Mouse (Mus musculus): ENCODE measurements around the gene Ssty2.
"Not testable (repeated sequence)": the region's sequence is repeated elsewhere in the genome, so short reads cannot be mapped to it uniquely, and the experiment has no call there.

Ssty2 gene

DNA sequence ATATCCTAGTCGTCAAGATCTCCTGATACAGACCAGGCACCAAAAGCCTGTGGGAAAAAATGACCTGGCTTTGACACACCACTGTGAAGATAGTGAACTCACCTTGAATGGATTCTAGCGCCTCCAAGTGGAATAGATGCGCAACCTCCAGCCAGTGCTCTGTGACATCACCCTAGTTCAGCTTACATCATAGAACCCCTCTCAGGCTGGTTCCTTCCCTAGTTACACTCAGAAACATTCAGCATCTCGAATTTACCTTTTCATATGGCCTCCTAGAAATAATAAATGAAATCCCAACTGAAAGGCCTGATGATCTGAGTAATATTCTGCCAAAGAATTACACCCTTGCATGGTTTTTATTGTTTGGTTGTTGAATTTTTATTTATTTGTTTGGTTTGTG is at the start of gene Ssty2:
Gene Ssty2 (minus strand): TSS at position 101 of the 400 bp plus-strand sequence.
- in situ Hi-C loops (cut with MseI, MboI) = not testable (repeated sequence)

Data from mouse trophoblast stem cell (cell line).